Mouse (Mus musculus) limb, embryonic 14.5 days (tissue): ENCODE results near the gene Cxcl16. TPM values are rescaled to one million over a fixed set of nuclear protein-coding genes. Genes with fewer than 3 reads are reported as not detected.
"Not testable (repeated sequence)": the region's sequence is repeated elsewhere in the genome, so short reads cannot be mapped to it uniquely, and the experiment has no call there.

Experiments
- ATAC-seq: fragments of 200-750 bp; cut with Nextera tagmentation; 2 replicates; pipeline ENCODE4 v1.8.0; 2017; ENCODE audit warnings: low read depth, moderate number of reproducible peaks, moderate TSS enrichment; ENCODE audit not compliant: low FRiP score
- DNase-seq: peaks from one replicate; pipeline ENCODE4 v3.0.0-alpha.2; 2015; ENCODE audit warnings: low spot score
- H3K27ac ChIP-seq: fragments of 300-500 bp; sonication (generic); replicated peaks from 2 replicates; pipeline ENCODE4 v1.5.1; 2014; ENCODE audit warnings: low read depth, mild to moderate bottlenecking, low read length, moderate library complexity, mixed read lengths
- H3K27me3 ChIP-seq: fragments of 300-500 bp; sonication (generic); 2 replicates; pipeline ENCODE4 v1.6.1; 2014; ENCODE audit warnings: low read length, mixed read lengths; ENCODE audit not compliant: control insufficient read depth, insufficient read depth
- H3K36me3 ChIP-seq: fragments of 300-500 bp; sonication (generic); 2 replicates; pipeline ENCODE4 v1.6.1; 2014; ENCODE audit warnings: mild to moderate bottlenecking, low read length, moderate library complexity, mixed read lengths; ENCODE audit not compliant: control insufficient read depth, insufficient read depth
- H3K4me1 ChIP-seq: fragments of 300-500 bp; sonication (generic); 2 replicates; pipeline ENCODE4 v1.6.1; 2014; ENCODE audit warnings: antibody characterized with exemption, low read length, mixed read lengths; ENCODE audit not compliant: control insufficient read depth, insufficient read depth
- H3K4me2 ChIP-seq: fragments of 300-500 bp; sonication (generic); replicated peaks from 2 replicates; pipeline ENCODE4 v1.6.1; 2014; ENCODE audit warnings: low read depth, mild to moderate bottlenecking, low read length, moderate library complexity; ENCODE audit not compliant: severe bottlenecking
- H3K4me3 ChIP-seq: fragments of 300-500 bp; sonication (generic); replicated peaks from 2 replicates; pipeline ENCODE4 v1.5.1; 2014; ENCODE audit warnings: low read length
- H3K9ac ChIP-seq: fragments of 300-500 bp; sonication (generic); 2 replicates; pipeline ENCODE4 v1.6.1; 2014; ENCODE audit warnings: mild to moderate bottlenecking, low read depth, low read length, moderate library complexity; ENCODE audit not compliant: severe bottlenecking
- H3K9me3 ChIP-seq: fragments of 300-500 bp; sonication (generic); 2 replicates; pipeline ENCODE4 v1.6.1; 2016; ENCODE audit warnings: low read length; ENCODE audit not compliant: control insufficient read depth
- POLR2A ChIP-seq: fragments of 200-500 bp; IDR thresholded peaks from 2 replicates; pipeline ENCODE4 v1.8.0; 2012; ENCODE audit warnings: inconsistent platforms, mild to moderate bottlenecking, moderate library complexity, borderline replicate concordance; ENCODE audit not compliant: insufficient read depth, insufficient read length; ENCODE audit errors: extremely low read depth
- WGBS: fragments of 180-500 bp; shearing (Covaris S2); extraction: QIAGEN DNeasy Blood & Tissue Kit; methylation state at CpG from one replicate; pipeline ENCODE4 v1.1.7; 2014; 5-methylcytosine and 5-hydroxymethylcytosine counted together
- polyA plus RNA-seq, 2 experiments: library from polyadenylated mRNA; depleted of rRNA in 1 of 2; stranded (reverse) in 1 of 2; unstranded in 1 of 2; fragments of >200 nt; fragmentation: Nextera tagmentation in 1 of 2; extraction: Ambion mirVana in 1 of 2; gene quantifications; 2 replicates each; pipeline versions ENCODE4 v1.2.1 to v1.2.3; 2012 to 2014

Cxcl16 gene
- polyA plus RNA-seq, 2 experiments = 5.9 to 6.3 TPM

DNA sequence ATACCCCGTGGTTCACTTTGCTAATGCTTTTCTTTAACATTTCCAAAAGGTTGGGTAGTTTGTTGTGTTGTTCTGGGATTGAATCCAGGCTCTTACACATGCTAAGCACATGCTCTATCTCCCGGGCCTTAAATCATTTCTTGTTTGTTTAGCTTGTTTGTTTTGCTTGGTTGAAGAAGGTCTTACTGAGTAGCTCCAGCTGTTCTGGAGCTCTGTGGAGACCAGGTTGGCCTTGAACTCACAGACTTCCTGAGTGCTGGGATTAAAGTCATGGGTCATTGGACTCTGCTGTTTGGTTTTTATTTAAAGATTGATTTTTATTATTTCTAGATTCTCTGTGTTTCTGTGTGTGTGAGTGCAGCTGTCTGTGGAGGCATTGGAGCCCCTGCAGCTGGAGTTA is 25.7 kb upstream of the Cxcl16 start:
- Histone ChIP-seq H3K4me2 (no peak overlapping the region), H3K27ac (no peak overlapping the region), H3K27me3 (no peaks in the 10 kb centered on the region), H3K9me3 (no peaks in the 10 kb centered on the region), H3K4me3 (no peak overlapping the region), H3K9ac (no peak overlapping the region), H3K4me1 (no peaks in the 10 kb centered on the region), H3K36me3 (no peaks in the 10 kb centered on the region)
- WGBS = 57% methylated on average over 2 of the region's 2 CpGs
- TF ChIP-seq POLR2A = no peak
- no peak for ATAC-seq
- no peak for DNase-seq

- H3K36me3 ChIP-seq = no peaks in the 10 kb centered on the region
- H3K27ac ChIP-seq = no peak overlapping the region
- TF ChIP-seq POLR2A = no peak
- ATAC-seq (no peak), DNase-seq (no peak)
- no peaks in the 10 kb centered on the region for H3K4me1 ChIP-seq
- H3K27me3 ChIP-seq = no peaks in the 10 kb centered on the region
- H3K4me2 ChIP-seq = no peak overlapping the region
- H3K4me3 ChIP-seq = no peak overlapping the region
- no peaks in the 10 kb centered on the region for H3K9me3 ChIP-seq
- no peak overlapping the region for H3K9ac ChIP-seq
- 67% methylated on average over 12 of the region's 12 CpGs for WGBS
These were observed 15.2 kb upstream of the Cxcl16 start for GRCm38 (mm10) chr11:70474872-70475534.

GRCm38 (mm10) chr11:70473291-70473690 is 13.5 kb upstream of the Cxcl16 start:
- H3K9ac ChIP-seq, H3K4me2 ChIP-seq, H3K9me3 ChIP-seq, H3K4me3 ChIP-seq, H3K4me1 ChIP-seq, H3K36me3 ChIP-seq, ATAC-seq, H3K27ac ChIP-seq, DNase-seq, H3K27me3 ChIP-seq: not testable (repeated sequence)
- WGBS = 85% methylated on average over 5 of the region's 5 CpGs

DNA sequence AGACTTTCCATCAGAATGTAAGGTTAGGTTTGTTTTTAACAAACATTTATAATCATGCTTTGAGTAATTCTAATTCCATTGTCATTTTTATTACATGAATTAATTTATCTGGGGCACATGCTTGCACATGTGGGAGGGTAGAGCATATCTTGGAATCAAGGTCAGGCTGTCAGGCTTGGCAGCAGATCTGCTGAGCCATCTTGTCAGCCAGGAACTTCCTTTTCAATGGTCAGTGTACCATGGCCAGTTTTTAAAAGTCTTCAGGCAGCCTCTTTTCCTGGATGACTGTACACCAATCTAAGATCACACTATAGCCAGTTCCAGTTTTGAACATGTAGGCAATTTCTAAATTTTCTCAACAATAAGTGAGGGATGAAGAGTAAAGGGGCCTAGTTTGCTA is 12.9 kb upstream of the Cxcl16 start:
- TF ChIP-seq POLR2A = no peak
- Histone ChIP-seq H3K27me3 (no peaks in the 10 kb centered on the region), H3K9me3 (no peaks in the 10 kb centered on the region), H3K4me1 (no peaks in the 10 kb centered on the region), H3K4me3 (no peak overlapping the region), H3K27ac (no peak overlapping the region), H3K4me2 (no peak overlapping the region), H3K9ac (no peak overlapping the region), H3K36me3 (no peaks in the 10 kb centered on the region)
- ATAC-seq (no peak), DNase-seq (no peak)

DNA sequence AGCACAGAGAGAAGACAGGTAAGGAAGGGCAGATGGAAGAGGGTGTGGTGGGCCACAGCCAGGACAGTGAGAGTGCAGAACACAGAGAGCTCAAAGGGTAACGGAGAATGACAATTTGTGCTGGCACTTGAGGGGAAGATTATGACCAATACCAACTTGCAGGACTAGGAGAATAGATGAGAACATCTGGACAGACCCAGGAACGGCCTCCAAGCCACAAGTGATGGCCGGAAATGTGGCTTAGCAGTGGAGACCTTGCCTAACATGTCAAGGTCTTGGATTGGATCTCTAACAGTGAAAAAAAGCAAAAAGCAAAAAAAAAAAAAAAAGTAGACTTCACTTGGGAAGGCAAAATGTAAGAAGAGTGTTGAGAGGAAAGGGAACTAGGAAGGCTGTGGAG is 10.0 kb upstream of the Cxcl16 start:
- DNase-seq = no peak
- no peak for TF ChIP-seq POLR2A
- H3K36me3 ChIP-seq = no peaks in the 10 kb centered on the region
- 0 out of 2 replicates have a peak, but pooled peaks cover 7% of the 10 kb centered on the region for H3K27me3 ChIP-seq
- H3K4me1 ChIP-seq = peaks cover 9% of the 10 kb centered on the region
- no peak overlapping the region for H3K9ac ChIP-seq
- no peaks in the 10 kb centered on the region for H3K9me3 ChIP-seq
- no peak for ATAC-seq
- WGBS = 84% methylated on average over 3 of the region's 3 CpGs
- no peak overlapping the region for H3K27ac ChIP-seq
- H3K4me2 ChIP-seq = no peak overlapping the region
- no peak overlapping the region for H3K4me3 ChIP-seq
